Mouse (Mus musculus) erythroblast, embryonic 14.5 days (primary cell): ENCODE results near the gene Ephb1.

Experiments
- GATA1 ChIP-seq: IDR thresholded peaks from 2 replicates; pipeline ENCODE4 v1.6.1; 2012; ENCODE audit warnings: low read length, inconsistent platforms, mixed read lengths
- TAL1 ChIP-seq: IDR thresholded peaks from 3 replicates; pipeline ENCODE4 v1.6.1; 2012; ENCODE audit warnings: low read length, inconsistent platforms, mixed read lengths

GRCm38 (mm10) chr9:101994086-101994485 lies 360.4 kb downstream of the Ephb1 start:
- TF ChIP-seq TAL1 (no peak), GATA1 (no peak)
